Mouse (Mus musculus) spleen, adult 2 months (tissue): ENCODE measurements around the gene Ctc1. TPM values are rescaled to one million over a fixed set of nuclear protein-coding genes. Genes with fewer than 3 reads are reported as not detected.
A peak's percentile ranks its signal among the peaks of the same experiment; 100 is the strongest.

Source experiments
- DNase-seq, 2 experiments: peaks; one replicate each; pipeline versions ENCODE4 v3.0.0 to v3.0.0-alpha.2; 2012 to 2021; ENCODE audit warnings: low spot score in 2 of 2, low read depth in 1 of 2
- H3K27ac ChIP-seq: fragments of 200-500 bp; 2 replicates; pipeline ENCODE4 v1.5.1; 2012; ENCODE audit warnings: low read length, inconsistent platforms; ENCODE audit not compliant: insufficient read depth
- H3K27me3 ChIP-seq: fragments of 200-500 bp; 2 replicates; pipeline ENCODE4 v1.6.1; 2012; ENCODE audit warnings: mild to moderate bottlenecking, moderate library complexity, low read length, inconsistent platforms; ENCODE audit not compliant: control insufficient read depth, insufficient read depth
- H3K36me3 ChIP-seq: fragments of 200-500 bp; 2 replicates; pipeline ENCODE4 v1.6.1; 2012; ENCODE audit warnings: mild to moderate bottlenecking, low read length, inconsistent platforms; ENCODE audit not compliant: control insufficient read depth, insufficient read depth
- H3K4me1 ChIP-seq: fragments of 200-500 bp; 2 replicates; pipeline ENCODE4 v1.6.1; 2011; ENCODE audit warnings: inconsistent platforms; ENCODE audit not compliant: control insufficient read depth, insufficient read depth, insufficient read length
- H3K4me3 ChIP-seq: fragments of 200-500 bp; 2 replicates; pipeline ENCODE4 v1.5.1; 2011; ENCODE audit warnings: mild to moderate bottlenecking, inconsistent platforms; ENCODE audit not compliant: insufficient read depth, insufficient read length; ENCODE audit errors: extremely low read depth
- CTCF ChIP-seq: fragments of 200-500 bp; IDR thresholded peaks from 2 replicates; pipeline ENCODE4 v1.5.1; 2011; ENCODE audit warnings: mild to moderate bottlenecking, inconsistent platforms; ENCODE audit not compliant: insufficient read depth, insufficient read length, insufficient replicate concordance; ENCODE audit errors: extremely low read depth
- POLR2A ChIP-seq: fragments of 200-500 bp; IDR thresholded peaks from 2 replicates; pipeline ENCODE4 v1.6.1; 2011; ENCODE audit warnings: low read depth, low read length, inconsistent platforms
- WGBS: fragments of 180-500 bp; shearing (Covaris S2); methylation state at CpG from one replicate; pipeline ENCODE4 v1.1.7; 2018; 5-methylcytosine and 5-hydroxymethylcytosine counted together
- polyA plus RNA-seq: library from polyadenylated mRNA; depleted of rRNA; stranded (reverse); fragments of >200 nt; gene quantifications from 2 replicates; pipeline ENCODE4 v1.2.3, GENCODE M21; 2012

Gene Ctc1
- polyA plus RNA-seq, 1 experiment, result 27.2 TPM

- WGBS, result 81% methylated on average over 6 of the region's 6 CpGs
- Histone ChIP-seq H3K27ac (peak overlapping the region; percentile 35; the same call in 1 of the 2 replicates), H3K4me1 (peaks cover 8% of the 10 kb centered on the region; the same call in 1 of the 2 replicates), H3K36me3 (no peaks in the 10 kb centered on the region), H3K27me3 (no peaks in the 10 kb centered on the region), H3K4me3 (no peak overlapping the region)
- no peak for TF ChIP-seq POLR2A
- no peak for TF ChIP-seq CTCF
- DNase-seq, result no peak
Measured at GRCm38 (mm10) chr11:69073951-69074775, 58.5 kb downstream of the Ctc1 start.

DNA sequence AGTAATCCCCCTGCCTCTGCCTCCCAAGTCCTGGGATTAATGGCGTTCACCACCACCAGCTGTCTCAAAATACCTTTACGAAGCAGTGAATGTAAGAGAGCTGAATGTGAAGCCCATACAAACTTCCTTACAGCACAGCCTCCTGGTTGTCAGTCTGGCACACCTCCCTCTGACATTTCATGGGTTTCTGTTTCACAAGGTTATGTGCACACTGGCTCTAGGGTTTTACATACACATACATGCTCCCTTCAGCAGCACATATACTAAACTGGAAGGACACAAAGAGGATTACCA, 59.0 kb downstream of the Ctc1 start:
- no peaks in the 10 kb centered on the region for H3K27me3 ChIP-seq
- WGBS, result 81% methylated on average over 2 of the region's 2 CpGs
- H3K4me1 ChIP-seq, result peaks cover 9% of the 10 kb centered on the region; the same call in 1 of the 2 replicates
- no peak for TF ChIP-seq POLR2A
- H3K27ac ChIP-seq, result no peak overlapping the region
- DNase-seq, result no peak
- no peaks in the 10 kb centered on the region for H3K36me3 ChIP-seq
- no peak overlapping the region for H3K4me3 ChIP-seq

DNA sequence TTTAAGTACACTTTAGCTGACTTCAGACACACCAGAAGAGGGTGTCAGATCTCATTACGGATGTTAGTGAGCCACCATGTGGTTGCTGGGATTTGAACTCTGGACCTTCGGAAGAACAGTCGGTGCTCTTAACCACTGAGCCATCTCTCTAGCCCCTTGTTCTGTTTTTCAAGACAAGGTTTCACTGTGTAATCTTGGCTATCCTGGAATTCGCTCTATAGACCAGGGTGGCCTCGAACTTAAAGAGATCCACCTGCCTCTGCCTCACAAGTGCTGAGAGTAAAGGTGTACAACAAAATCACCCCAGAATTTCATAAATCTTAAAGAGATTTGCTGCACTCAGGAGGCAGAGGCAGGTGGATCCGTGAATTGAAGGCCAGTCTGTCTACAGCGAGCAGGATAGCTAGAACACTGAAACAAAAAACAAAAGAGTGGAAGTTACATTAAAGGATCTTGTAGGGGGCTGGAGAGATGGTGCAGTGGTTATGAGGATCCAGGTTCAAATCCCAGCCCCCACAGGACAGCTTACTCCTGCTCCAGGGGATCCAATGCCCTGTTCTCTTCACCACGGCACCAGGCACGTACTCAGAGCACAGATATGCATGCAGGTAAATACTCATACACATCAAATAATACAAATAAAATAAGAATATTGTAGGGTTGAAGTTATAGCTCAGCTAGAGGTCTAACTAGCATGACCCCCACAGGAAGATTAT, 60.2 kb downstream of the Ctc1 start:
- no peak for TF ChIP-seq CTCF
- TF ChIP-seq POLR2A, result no peak
- no peak overlapping the region for H3K27ac ChIP-seq
- DNase-seq, result no peak
- no peak overlapping the region for H3K4me3 ChIP-seq
- WGBS, result 74% methylated on average over 9 of the region's 9 CpGs
- no peaks in the 10 kb centered on the region for H3K27me3 ChIP-seq
- no peaks in the 10 kb centered on the region for H3K36me3 ChIP-seq
- peaks cover 9% of the 10 kb centered on the region; the same call in 1 of the 2 replicates for H3K4me1 ChIP-seq

- H3K4me1 ChIP-seq, result peaks cover 9% of the 10 kb centered on the region; the same call in 1 of the 2 replicates
- no peaks in the 10 kb centered on the region for H3K36me3 ChIP-seq
- H3K27ac ChIP-seq, result no peak overlapping the region
- no peak for DNase-seq
- TF ChIP-seq CTCF (no peak), POLR2A (no peak)
- no peak overlapping the region for H3K4me3 ChIP-seq
- 90% methylated on average over 5 of the region's 5 CpGs for WGBS
- no peaks in the 10 kb centered on the region for H3K27me3 ChIP-seq
Measured at GRCm38 (mm10) chr11:69076572-69076971, 60.9 kb downstream of the Ctc1 start.

GRCm38 (mm10) chr11:69077316-69077715, 61.6 kb downstream of the Ctc1 start:
- H3K27ac ChIP-seq, result no peak overlapping the region
- H3K27me3 ChIP-seq, result no peaks in the 10 kb centered on the region
- no peaks in the 10 kb centered on the region for H3K36me3 ChIP-seq
- TF ChIP-seq CTCF, result no peak
- no peak for TF ChIP-seq POLR2A
- peaks cover 9% of the 10 kb centered on the region; the same call in 1 of the 2 replicates for H3K4me1 ChIP-seq
- H3K4me3 ChIP-seq, result no peak overlapping the region
- 90% methylated on average over 9 of the region's 9 CpGs for WGBS
- DNase-seq, result no peak

DNA sequence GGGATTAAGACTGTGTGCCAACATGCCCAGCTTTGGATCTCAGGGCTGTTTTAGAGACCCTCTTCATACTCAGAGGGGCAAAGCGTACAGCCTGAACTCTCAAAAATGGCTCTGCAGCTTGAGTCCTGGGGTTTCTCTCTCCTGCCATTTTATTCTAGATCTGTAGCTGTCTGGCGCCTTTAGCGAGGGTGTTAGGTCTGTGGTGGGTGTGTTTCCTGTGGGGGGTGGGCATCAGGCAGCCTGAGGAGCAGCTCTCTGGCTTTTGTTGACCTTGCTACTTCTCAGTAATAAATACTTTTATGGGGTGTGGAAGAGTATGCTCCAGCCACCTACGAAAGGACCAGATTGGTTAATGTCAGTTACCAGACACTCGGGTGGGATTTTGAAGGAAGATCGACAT, 62.3 kb downstream of the Ctc1 start:
- Histone ChIP-seq H3K27me3 (no peaks in the 10 kb centered on the region), H3K4me1 (peaks cover 9% of the 10 kb centered on the region; the same call in 1 of the 2 replicates), H3K4me3 (no peak overlapping the region), H3K36me3 (no peaks in the 10 kb centered on the region), H3K27ac (peak overlapping the region; percentile 11; the same call in 1 of the 2 replicates)
- DNase-seq, result no peak
- TF ChIP-seq POLR2A (no peak), CTCF (no peak)
- WGBS, result 82% methylated on average over 6 of the region's 6 CpGs
